Mouse (Mus musculus) testis, adult 2 months (tissue): Measurements from ENCODE around the gene Banp.

Experiments used
- CTCF ChIP-seq: fragments of 200-500 bp; IDR thresholded peaks from 2 replicates; pipeline ENCODE4 v1.5.1; 2012; ENCODE audit warnings: low read depth, mild to moderate bottlenecking, inconsistent platforms, low read length, moderate library complexity; ENCODE audit not compliant: control insufficient read depth, insufficient read depth, insufficient replicate concordance
- POLR2A ChIP-seq: fragments of 200-500 bp; IDR thresholded peaks from 2 replicates; pipeline ENCODE4 v1.6.1; 2012; ENCODE audit warnings: low read depth, mild to moderate bottlenecking, inconsistent platforms, low read length, moderate library complexity; ENCODE audit not compliant: control insufficient read depth

- no peak for TF ChIP-seq CTCF
- TF ChIP-seq POLR2A: no peak
These were observed 107.3 kb downstream of the Banp start for GRCm38 (mm10) chr8:122056882-122057281.
